Mouse (Mus musculus) testis, adult 2 months (tissue): ENCODE results near the gene Rad23a.

Source experiments
- CTCF ChIP-seq: fragments of 200-500 bp; IDR thresholded peaks from 2 replicates; pipeline ENCODE4 v1.5.1; 2012; ENCODE audit warnings: low read depth, mild to moderate bottlenecking, inconsistent platforms, low read length, moderate library complexity; ENCODE audit not compliant: control insufficient read depth, insufficient read depth, insufficient replicate concordance
- POLR2A ChIP-seq: fragments of 200-500 bp; IDR thresholded peaks from 2 replicates; pipeline ENCODE4 v1.6.1; 2012; ENCODE audit warnings: low read depth, mild to moderate bottlenecking, inconsistent platforms, low read length, moderate library complexity; ENCODE audit not compliant: control insufficient read depth

- TF ChIP-seq CTCF (no peak), POLR2A (no peak)
Observed at GRCm38 (mm10) chr8:84844397-84845070, 4.1 kb upstream of the Rad23a start.
